Mouse (Mus musculus): ENCODE results near the gene Rtn2.

DNA sequence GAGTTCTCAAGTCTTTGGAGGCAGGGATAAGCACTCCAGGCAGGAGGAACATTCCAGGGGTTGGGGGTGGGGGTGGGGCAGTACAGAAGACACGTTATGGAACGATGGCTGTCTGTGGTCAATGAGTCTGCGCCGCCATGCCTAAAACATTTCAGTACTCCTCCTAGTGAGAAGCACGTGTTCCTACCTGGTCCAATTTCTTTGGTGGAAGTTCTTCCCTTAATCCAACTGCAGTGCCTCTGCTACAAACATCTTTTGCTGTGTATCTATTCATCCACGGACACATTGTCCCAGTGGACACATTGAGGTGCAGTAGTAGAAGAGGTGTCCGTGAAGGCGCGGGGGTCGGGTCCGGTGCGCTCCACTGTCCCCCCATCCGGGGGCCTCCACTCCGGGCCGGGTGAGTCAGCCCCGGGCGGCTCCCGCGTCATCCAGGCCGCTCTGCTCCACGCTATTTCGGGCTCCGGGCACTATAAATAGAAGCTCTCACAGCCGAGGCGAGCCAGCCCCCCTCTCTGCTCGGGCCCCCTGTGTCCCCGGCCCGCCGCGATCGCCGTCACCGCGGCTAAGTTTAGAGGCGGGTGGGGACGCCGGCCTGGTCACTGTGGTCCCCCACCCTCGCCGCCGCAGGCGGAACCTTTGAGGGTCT lies 59.5 kb downstream of the Rtn2 start:
- TF ChIP-seq CTCF (IDR thresholded peaks at IDR 0.05; ENCODE audit: borderline replicate concordance, extremely low read depth, insufficient read depth, insufficient read length) (no peak), POLR2A (IDR thresholded peaks at IDR 0.05; ENCODE audit: borderline replicate concordance, extremely low read depth, insufficient read depth, insufficient read length, poor library complexity, severe bottlenecking) (no peak)

Measured in brain, embryonic 14.5 days (tissue).